Mouse (Mus musculus): Measurements from ENCODE around the gene Bcap29.
"Not testable (repeated sequence)": the region's sequence is repeated elsewhere in the genome, so short reads cannot be mapped to it uniquely, and the experiment has no call there.

Gene Bcap29

GRCm38 (mm10) chr12:31580634-31581318 lies 53.7 kb downstream of the Bcap29 start:
- peak; percentile 79 for ATAC-seq (ENCODE audit: insufficient number of reproducible peaks, low FRiP score, low TSS enrichment)

GRCm38 (mm10) chr12:31578691-31579476 lies 55.6 kb downstream of the Bcap29 start:
- ATAC-seq (ENCODE audit: insufficient number of reproducible peaks, low FRiP score, low TSS enrichment) = no peak

- no peak for ATAC-seq (ENCODE audit: insufficient number of reproducible peaks, low FRiP score, low TSS enrichment)
Observed at GRCm38 (mm10) chr12:31574506-31574905, 60.0 kb downstream of the Bcap29 start.

GRCm38 (mm10) chr12:31569784-31570183 lies 64.7 kb downstream of the Bcap29 start:
- ATAC-seq (ENCODE audit: insufficient number of reproducible peaks, low FRiP score, low TSS enrichment) = no peak

- no peak for ATAC-seq (ENCODE audit: insufficient number of reproducible peaks, low FRiP score, low TSS enrichment)
Observed at GRCm38 (mm10) chr12:31568661-31569060, 65.8 kb downstream of the Bcap29 start.

- not testable (repeated sequence) for ATAC-seq (ENCODE audit: insufficient number of reproducible peaks, low FRiP score, low TSS enrichment)
Observed at GRCm38 (mm10) chr12:31567535-31567934, 66.9 kb downstream of the Bcap29 start.

GRCm38 (mm10) chr12:31560712-31561111 lies 73.7 kb downstream of the Bcap29 start:
- ATAC-seq (ENCODE audit: insufficient number of reproducible peaks, low FRiP score, low TSS enrichment) = no peak

GRCm38 (mm10) chr12:31560002-31560401 lies 74.5 kb downstream of the Bcap29 start:
- ATAC-seq (ENCODE audit: insufficient number of reproducible peaks, low FRiP score, low TSS enrichment) = no peak

GRCm38 (mm10) chr12:31554371-31554770 lies 80.1 kb downstream of the Bcap29 start:
- no peak for ATAC-seq (ENCODE audit: insufficient number of reproducible peaks, low FRiP score, low TSS enrichment)

- ATAC-seq (ENCODE audit: insufficient number of reproducible peaks, low FRiP score, low TSS enrichment) = no peak
Observed at GRCm38 (mm10) chr12:31551252-31551651, 83.2 kb downstream of the Bcap29 start.

- ATAC-seq (ENCODE audit: insufficient number of reproducible peaks, low FRiP score, low TSS enrichment) = no peak
Observed at GRCm38 (mm10) chr12:31546061-31546460, 88.4 kb downstream of the Bcap29 start.

- ATAC-seq (ENCODE audit: insufficient number of reproducible peaks, low FRiP score, low TSS enrichment) = no peak
Observed at GRCm38 (mm10) chr12:31545219-31545618, 89.2 kb downstream of the Bcap29 start.

GRCm38 (mm10) chr12:31541541-31541940 lies 92.9 kb downstream of the Bcap29 start:
- ATAC-seq (ENCODE audit: insufficient number of reproducible peaks, low FRiP score, low TSS enrichment) = no peak

Data from cerebellum, adult (tissue).